Mouse (Mus musculus): ENCODE measurements around the gene Snrpg.

DNA sequence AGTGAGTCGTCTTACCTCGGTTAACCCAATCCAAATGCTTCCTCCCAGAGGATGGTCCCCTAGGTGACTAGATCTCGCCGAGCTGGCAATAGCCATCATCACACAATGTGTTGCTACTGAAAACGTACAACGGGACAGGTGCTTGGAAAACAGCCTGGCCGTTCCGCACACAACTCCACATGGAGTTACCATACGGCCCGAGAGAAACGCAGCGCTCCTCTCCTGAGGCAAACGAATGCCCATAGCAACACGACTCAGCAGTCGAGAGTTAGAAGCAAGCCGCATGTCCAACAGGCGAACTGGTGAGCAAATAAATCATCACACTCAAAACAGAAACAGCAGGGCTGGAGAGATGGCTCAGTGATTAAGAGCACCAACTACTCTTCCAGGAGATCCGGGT, 44.2 kb upstream of the Snrpg start:
- no peak for TF ChIP-seq POLR2A (IDR thresholded peaks at IDR 0.05; ENCODE audit: insufficient read depth, low read length)
- TF ChIP-seq CTCF (IDR thresholded peaks at IDR 0.05; ENCODE audit: low read depth, low read length): no peak
- no peak for TF ChIP-seq EP300 (IDR thresholded peaks at IDR 0.05; ENCODE audit: insufficient read depth, low read depth, low read length)

Measured in ES-Bruce4 (cell line).